Mouse (Mus musculus) heart, postnatal 36 days (tissue): Measurements from ENCODE around the gene Ubac1. TPM values are rescaled to one million over a fixed set of nuclear protein-coding genes. Genes with fewer than 3 reads are reported as not detected.
A peak's percentile ranks its signal among the peaks of the same experiment; 100 is the strongest.

Experiments used
- DNase-seq, 2 experiments: peaks; one replicate each; pipeline ENCODE4 v3.0.0; 2021 to 2022
- intact Hi-C: fragments of 180-260 bp; cut with DNase I; formaldehyde crosslinking; loops from one replicate; pipeline ENCODE4 v1.15.1; 2025
- total RNA-seq, 2 experiments: library from RNA; stranded (reverse); gene quantifications; 2 replicates each; pipeline ENCODE4 v1.2.3; 2021

Ubac1 gene
- total RNA-seq, 2 experiments from 2014 or later, result 84.8 to 97.5 TPM

DNA sequence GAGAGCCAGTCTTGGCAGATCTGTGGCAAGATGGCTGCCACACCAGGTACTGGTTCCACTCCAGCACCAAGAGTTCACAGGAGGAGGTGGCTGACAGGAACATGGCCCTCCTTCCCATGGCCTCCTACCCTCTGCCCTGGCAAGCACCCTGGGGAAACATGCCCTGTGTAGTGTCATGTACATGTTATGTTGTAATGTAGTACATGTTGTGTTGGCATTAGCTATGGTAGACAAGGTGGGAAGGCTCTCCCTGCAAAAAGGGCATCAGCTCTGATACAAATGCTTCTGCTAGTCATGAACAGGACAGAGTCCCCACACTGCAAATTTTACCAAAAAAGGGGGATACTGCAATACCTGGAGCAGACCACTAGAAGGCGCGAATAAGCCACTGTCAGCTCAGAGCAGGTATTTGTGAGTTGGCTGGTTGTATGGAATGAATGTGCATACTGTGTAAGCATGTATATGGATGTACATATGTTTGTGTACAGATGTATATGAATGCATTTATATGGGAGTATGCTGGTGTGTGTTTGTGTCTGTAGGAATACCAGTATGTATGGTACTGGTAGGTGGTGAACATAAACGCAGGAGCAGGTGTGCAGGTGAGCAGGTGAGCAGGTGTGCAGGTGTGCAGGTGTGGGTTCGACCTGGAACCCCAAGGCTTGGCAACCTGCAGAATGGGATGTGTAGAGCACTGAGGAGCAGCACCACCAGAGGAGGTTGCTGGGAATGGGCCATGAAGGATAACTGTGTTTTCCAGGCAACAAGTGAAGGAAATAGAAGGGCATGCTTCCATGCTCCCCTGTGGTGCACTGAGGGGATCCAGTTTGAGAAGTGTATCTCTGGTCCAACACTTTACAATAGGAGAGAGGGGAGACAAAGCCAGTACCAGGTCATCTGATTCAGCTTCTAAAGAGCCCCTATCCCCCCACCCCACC, 2.9 kb upstream of the Ubac1 start:
- peak in 1 of 2 experiments; percentile 8 for DNase-seq
- intact Hi-C loops, result loop anchor here (1.0 to 5.0 kb wide), 2 partner anchors 118 to 187 kb away; no protein-coding TSS in a partner anchor

DNA sequence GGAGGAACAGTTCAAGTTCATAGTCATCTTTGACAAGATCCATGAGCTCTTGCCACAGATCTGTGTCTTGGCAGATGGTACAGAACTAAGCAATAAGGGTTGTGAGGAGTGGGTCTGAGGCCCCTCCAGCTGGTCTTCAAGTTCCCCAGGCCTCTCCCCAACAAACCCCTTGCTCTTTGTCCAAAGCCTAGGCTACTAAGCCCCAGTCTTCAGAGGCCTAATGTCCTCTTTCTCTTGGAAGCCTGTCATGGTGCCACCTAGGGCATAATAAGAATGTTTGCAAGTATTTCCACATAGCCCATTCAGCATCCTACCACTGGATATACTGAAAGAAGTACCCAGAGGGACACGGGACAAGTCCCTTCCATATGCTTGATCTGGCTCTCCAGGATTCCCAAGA, 1.1 kb upstream of the Ubac1 start:
- DNase-seq, result no peak
- intact Hi-C loops, result loop anchor here (5.0 kb wide), 1 partner anchor 185 kb away; no protein-coding TSS in a partner anchor

DNA sequence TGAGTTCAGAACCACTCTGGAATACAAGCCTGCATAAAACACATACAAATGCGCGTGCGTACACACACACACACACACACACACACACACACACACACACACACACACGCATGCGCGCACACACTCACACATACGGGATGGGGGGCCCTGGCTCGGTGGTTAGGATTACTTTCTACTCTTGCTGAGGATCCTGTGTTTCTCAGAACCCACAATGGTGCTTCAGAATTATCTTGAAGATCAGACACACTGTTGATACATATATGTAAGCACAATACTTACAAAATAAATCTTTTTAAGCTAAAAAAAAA, 665 bp upstream of the Ubac1 start:
- no peak for DNase-seq
- intact Hi-C loops, result loop anchor here (5.0 kb wide), 1 partner anchor 185 kb away; no protein-coding TSS in a partner anchor

GRCm38 (mm10) chr2:26020714-26021560, 610 bp downstream of the Ubac1 start:
- intact Hi-C loops, result loop anchor here (1.0 to 5.0 kb wide), 2 partner anchors 37 to 184 kb away; no protein-coding TSS in a partner anchor
- no peak for DNase-seq

DNA sequence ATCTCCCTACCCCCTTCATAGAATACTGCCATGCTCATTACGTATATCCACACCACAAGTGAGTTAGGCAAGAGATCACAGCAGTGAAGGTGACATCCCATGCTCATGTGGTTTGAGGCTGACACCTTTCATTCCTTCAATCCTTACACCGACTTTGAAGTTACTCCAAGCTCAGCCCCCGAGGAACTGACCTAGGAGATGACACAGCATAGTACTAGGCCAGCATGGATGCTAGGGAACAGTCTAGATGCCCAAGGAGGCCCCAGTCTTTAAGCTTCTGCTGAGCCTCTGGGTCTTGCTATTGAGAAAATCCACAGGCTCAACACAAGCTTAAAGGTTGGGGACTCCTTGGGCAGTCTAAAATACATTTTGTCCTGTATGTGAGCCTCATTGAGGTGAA, 1.6 kb downstream of the Ubac1 start:
- no peak for DNase-seq
- intact Hi-C loops, result loop anchor here (5.0 kb wide), 1 partner anchor 183 kb away; no protein-coding TSS in a partner anchor

DNA sequence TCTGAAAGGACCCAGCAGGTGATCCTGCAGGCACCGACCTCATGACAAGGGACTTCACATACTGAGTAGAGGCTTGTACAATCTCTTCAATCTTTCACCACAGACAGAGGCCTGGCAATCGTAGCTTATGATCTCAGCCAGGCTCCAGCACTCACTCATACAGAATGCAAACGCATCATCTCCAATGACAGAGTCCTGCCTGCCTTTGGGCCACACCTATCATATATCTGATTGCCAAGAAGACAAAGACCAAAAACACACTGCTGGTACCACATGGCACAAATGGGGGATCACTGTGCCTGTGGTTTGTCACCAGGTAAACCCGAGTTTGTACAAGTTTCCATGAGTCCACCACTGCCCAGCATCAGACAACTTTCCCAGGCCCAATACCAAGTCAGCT, 4.2 kb downstream of the Ubac1 start:
- intact Hi-C loops, result no loop called here
- no peak for DNase-seq

DNA sequence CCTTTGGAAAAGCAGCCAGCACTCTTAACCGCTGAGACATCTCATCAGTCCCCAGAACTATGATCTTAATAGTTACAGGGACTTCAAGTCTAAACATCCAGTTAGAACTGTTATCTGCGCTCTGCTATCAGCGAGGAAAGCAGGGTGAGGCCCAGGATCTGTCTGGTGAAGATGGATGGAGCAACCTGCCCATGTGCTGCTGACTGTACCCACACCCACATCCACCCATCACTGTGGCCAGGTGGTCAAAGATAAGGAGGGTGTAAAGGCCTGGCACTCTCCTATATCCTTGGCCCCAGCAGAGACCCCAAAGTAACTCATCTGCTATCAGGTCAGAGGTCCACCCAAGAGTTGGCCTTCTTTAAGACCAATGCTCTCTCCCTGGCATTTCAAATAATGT, 7.9 kb downstream of the Ubac1 start:
- intact Hi-C loops, result no loop called here
- no peak for DNase-seq

GRCm38 (mm10) chr2:26011420-26011819, 10.1 kb downstream of the Ubac1 start:
- intact Hi-C loops, result no loop called here
- no peak for DNase-seq

- intact Hi-C loops, result no loop called here
Observed at GRCm38 (mm10) chr2:26002001-26002400, 19.5 kb downstream of the Ubac1 start.

DNA sequence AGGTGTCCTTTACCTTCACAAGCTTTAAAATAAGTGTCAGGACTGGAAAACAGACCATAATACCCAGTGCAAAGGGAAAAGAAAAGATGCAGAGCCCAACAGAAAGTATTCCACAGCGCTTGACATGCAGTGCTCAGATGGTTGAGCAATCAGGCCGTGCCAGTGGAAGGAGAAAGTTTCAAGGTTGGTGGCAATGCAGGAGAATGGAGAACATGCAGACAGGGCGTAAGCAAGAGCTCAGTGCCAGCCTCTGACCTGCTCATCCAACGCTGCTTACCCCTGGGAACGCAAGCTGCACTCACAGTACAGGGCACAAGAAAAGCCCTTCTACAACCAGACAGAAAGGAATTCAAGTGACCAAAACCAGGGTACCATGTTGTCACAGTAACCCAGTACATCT, 20.4 kb downstream of the Ubac1 start:
- no peak for DNase-seq
- intact Hi-C loops, result no loop called here

More at GRCm38 (mm10) chr2:26002001-26002400, 19.5 kb downstream of the Ubac1 start:
- DNase-seq, result peak; percentile 22 to 25

GRCm38 (mm10) chr2:25997716-25998115, 23.8 kb downstream of the Ubac1 start:
- intact Hi-C loops, result no loop called here
- DNase-seq, result no peak

DNA sequence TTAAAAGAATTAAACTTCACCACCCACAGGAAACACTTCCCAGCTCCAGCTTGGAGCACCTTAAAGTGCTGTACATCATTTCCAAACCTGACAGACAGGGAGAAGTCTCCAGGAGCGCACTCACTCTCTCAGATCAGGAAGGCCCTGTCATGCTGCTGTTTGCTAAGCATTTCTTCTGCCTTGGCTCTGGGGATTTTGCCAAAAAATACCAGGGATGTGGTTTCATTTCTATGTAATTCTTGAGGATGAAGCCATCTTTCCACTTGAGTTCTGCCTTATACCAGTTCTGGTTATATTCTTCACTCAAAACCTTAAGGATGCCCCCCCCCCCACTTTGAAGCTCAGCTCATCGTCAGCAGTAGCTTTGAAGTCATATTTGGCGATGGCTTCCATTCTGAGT, 26.8 kb downstream of the Ubac1 start:
- intact Hi-C loops, result no loop called here

DNA sequence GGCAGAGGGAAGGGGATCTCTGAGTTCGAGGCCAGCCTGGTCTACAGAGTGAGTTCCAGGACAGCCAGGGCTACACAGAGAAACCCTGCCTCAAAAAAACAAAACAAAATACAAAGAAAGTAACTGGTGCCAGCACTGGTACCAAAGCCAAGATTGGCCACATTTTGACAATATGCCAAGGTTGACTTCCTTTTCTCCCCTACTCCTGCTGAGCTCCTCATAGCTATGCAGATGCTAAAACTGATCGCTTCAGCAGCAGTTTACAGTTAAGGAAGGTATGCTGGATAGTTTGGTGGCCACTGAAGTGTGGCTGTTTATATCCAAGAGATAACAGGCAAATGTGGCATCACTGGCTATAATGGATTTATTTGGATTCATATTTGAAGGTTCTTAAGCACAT, 29.3 kb downstream of the Ubac1 start:
- intact Hi-C loops, result no loop called here
- no peak for DNase-seq

More for the DNA sequence above, 26.8 kb downstream of the Ubac1 start:
- no peak for DNase-seq

DNA sequence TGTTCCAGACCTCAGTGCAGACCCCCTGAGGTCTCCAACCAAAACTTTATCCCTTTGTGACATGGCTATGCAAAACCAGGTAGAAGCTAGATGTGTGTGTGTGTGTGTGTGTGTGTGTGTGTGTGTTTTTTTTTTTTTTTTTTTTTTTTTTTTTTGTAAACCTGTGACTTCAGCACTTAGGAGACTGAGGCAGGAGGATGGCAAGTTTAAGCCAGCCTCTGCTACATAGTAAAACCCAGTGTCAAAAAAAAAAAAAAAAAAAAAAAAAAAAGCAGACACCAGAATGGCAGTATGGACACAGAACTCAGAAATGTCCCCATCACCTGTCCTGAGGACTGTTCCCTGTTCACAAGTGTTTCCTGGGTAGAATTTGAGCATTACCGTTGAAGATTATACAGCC, 31.9 kb downstream of the Ubac1 start:
- intact Hi-C loops, result no loop called here
- DNase-seq, result no peak

DNA sequence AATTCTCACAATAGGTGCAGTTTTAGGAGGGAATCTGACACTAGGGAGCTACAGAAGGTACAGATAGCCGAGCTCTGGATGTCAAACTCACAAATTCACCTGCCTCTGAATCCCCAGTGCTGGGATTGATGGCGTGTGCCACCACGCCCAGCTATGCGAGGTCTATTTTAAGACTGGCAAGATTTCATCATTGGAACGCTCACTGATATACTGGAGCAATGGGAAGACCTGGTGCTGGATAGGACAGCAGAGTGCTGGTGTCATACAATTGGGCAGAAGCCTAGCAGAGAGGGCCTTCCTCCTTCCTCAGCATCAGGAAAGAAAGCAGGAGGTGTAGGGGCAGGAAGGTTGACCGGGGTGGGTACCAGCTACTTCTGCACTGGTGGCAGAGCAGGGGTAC, 33.7 kb downstream of the Ubac1 start:
- intact Hi-C loops, result no loop called here
- DNase-seq, result no peak

GRCm38 (mm10) chr2:25986601-25987000, 34.9 kb downstream of the Ubac1 start:
- no peak for DNase-seq
- intact Hi-C loops, result no loop called here

DNA sequence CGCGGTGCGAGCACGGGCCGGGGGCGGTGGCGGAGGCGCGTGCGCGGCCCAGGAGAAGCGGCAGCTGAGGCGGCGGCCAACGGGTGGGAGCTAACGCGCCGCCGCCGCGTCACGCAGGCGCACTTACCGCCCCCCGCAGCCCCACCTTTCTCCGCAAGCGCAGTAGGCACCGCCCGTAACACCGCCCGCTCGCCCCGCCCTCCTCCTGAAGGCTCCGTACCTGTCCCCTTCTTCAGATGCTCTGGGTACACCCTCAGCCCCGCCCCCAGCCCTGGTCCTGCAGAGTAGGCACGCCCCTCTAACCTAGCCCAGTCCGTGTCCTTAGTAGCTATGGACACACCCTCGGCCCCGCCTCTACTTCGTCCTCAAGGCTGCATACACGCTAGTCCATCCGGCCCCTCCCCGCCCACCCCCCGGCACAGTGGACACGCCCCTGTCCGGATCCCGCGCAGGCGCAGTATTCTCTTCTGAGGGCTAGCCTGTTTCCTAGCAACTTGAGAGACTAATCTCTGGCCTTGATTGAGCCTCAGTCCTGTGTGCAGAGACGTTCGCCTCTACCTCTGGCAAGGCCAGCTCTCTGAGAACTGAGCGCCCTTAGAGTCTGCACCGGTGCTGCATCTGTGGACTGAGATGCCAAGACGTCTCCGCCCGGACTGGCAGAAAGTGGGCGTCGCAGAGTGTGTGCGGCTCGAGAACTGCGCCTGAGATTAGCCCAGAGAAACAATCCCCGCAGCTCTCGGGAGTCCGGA, 38.2 kb downstream of the Ubac1 start, which contains the start of gene Camsap1:
Camsap1 (minus strand) TSS at position 124 of the 749 bp plus-strand sequence.
- intact Hi-C loops, result no loop called here
- DNase-seq, result peak; percentile 98

DNA sequence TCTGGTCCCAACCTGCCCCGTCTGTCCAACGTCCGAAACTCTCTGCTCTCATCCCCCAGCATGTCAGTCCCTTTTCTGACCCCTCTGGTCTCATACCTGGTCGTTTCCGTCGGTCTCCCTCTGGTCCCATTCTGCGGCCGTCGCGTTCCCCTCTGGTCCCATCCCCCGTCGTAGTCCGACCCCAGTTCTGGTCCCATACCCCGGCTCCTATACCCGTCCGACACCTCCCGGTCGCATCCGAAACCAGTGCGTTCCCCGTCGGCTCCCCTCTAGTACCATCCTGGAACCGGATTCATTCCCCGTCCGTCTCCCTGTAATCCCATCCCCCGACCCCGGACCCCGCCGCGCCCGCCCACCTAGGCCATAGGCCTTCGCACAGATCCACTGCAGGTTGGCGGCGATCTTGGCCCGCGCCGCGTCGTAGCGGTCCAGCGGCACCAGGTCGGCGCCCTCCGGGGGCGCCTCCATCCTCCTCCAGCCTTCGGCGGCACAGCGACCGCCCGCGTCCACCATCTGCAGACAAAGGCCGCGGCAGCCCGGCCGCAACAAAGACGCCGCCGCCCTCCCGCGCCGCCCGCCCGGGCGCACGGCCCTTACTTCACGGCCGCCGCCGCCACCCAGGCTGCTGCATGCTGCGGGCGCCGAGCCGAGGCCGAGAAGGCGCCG, 39.0 kb downstream of the Ubac1 start:
- intact Hi-C loops, result no loop called here
- DNase-seq, result peak in 1 of 2 experiments; percentile 25

- intact Hi-C loops, result no loop called here
- DNase-seq, result peak; percentile 44 to 54
Observed at GRCm38 (mm10) chr2:25982052-25982425, 39.5 kb downstream of the Ubac1 start.

- intact Hi-C loops, result no loop called here
- no peak for DNase-seq
Observed at GRCm38 (mm10) chr2:25978997-25979396, 42.5 kb downstream of the Ubac1 start.
